ENCODE assay signal across 13 mouse cellular contexts in genomic region chr4:149340680-149341079, GRCm38 (mm10). TPM values are rescaled to one million over a fixed set of nuclear protein-coding genes. Genes with fewer than 3 reads are reported as not detected.
DNase-seq lines count a peak whose midpoint lies in the region; ATAC-seq and TF ChIP-seq lines count a peak whose summit lies in the region.
"Had no signal": no experiment of that assay in that cellular context is flagged by ENCODE, and none has a peak within 500 bp of the region (broad histone marks: within the 10 kb centered on the region; RNA-seq: fewer than 3 reads in every experiment).

No protein-coding gene starts in this region.

- peak overlapping the region; percentile 15; the same call in 1 of the 2 replicates for H3K27ac ChIP-seq in limb, embryonic 13.5 days
- no peak overlapping the region for H3K27ac ChIP-seq in limb, embryonic 10.5 days
- peak overlapping the region; percentile 39 for H3K27ac ChIP-seq in bone marrow macrophage, adult 2 months (ENCODE audit: insufficient read depth, low read depth, low read length)
- no peak overlapping the region for H3K27ac ChIP-seq in liver, embryonic 11.5 days (ENCODE audit: low read depth, low read length)
- no peak overlapping the region for H3K27ac ChIP-seq in midbrain, embryonic 11.5 days (ENCODE audit: low read depth, low read length)
- H3K27ac ChIP-seq in left cerebral cortex, adult 2 months = no peak overlapping the region; the same call in 1 of the 2 replicates
- H3K27ac ChIP-seq: hindbrain, embryonic 12.5 days; kidney, postnatal 0 days; neural tube, embryonic 15.5 days had no signal

- peaks cover 98% of the 10 kb centered on the region for H3K36me3 ChIP-seq in limb, embryonic 13.5 days
- peaks cover 98% of the 10 kb centered on the region for H3K36me3 ChIP-seq in limb, embryonic 10.5 days
- H3K36me3 ChIP-seq in liver, embryonic 11.5 days (ENCODE audit: control insufficient read depth, insufficient read depth, low read length) = peaks cover 28% of the 10 kb centered on the region
- H3K36me3 ChIP-seq in midbrain, embryonic 11.5 days (ENCODE audit: control insufficient read depth, insufficient read depth, low read length) = no peaks in the 10 kb centered on the region; the same call in 1 of the 2 replicates

- no peak for TF ChIP-seq POLR2A in bone marrow macrophage, adult 2 months (IDR thresholded peaks at IDR 0.05; ENCODE audit: borderline replicate concordance, low read depth, low read length)

- no peak for DNase-seq in limb, embryonic 10.5 days (ENCODE audit: low spot score)
- DNase-seq in liver, embryonic 11.5 days (ENCODE audit: low spot score) = no peak
- no peak for DNase-seq in midbrain, embryonic 11.5 days (ENCODE audit: low spot score, missing footprints)
- DNase-seq in left cerebral cortex, adult 2 months (ENCODE audit: extremely low spot score in 1 of 2, low spot score in 2 of 2) = no peak
- DNase-seq: adrenal gland, postnatal 25 days; cerebellum, postnatal 10 days; gastrocnemius, postnatal 10 days had no signal

- ATAC-seq in limb, embryonic 13.5 days (ENCODE audit: low FRiP score, low read depth) = no peak
- ATAC-seq in liver, embryonic 11.5 days (replicated peaks; ENCODE audit: low FRiP score) = peak; percentile 39
- peak; percentile 64 for ATAC-seq in monocyte, adult 5-6 weeks (replicated peaks; ENCODE audit: insufficient number of reproducible peaks, low FRiP score, low TSS enrichment, poor library complexity, severe bottlenecking)
- ATAC-seq in midbrain, embryonic 11.5 days (ENCODE audit: low FRiP score) = no peak

- no peaks in the 10 kb centered on the region for H3K27me3 ChIP-seq in limb, embryonic 13.5 days
- H3K27me3 ChIP-seq in limb, embryonic 10.5 days (ENCODE audit: low read depth, poor library complexity, severe bottlenecking) = no peaks in the 10 kb centered on the region
- no peaks in the 10 kb centered on the region for H3K27me3 ChIP-seq in liver, embryonic 11.5 days (replicated peaks; ENCODE audit: control insufficient read depth, insufficient read depth, low read length)
- no peaks in the 10 kb centered on the region for H3K27me3 ChIP-seq in midbrain, embryonic 11.5 days (ENCODE audit: control insufficient read depth, insufficient read depth, low read length)
- H3K27me3 ChIP-seq: hindbrain, embryonic 12.5 days; neural tube, embryonic 15.5 days had no signal

- no peak for TF ChIP-seq CTCF in bone marrow macrophage, adult 2 months (IDR thresholded peaks at IDR 0.05; ENCODE audit: low read depth, low read length)
- no peak for TF ChIP-seq CTCF in left cerebral cortex, adult 2 months (IDR thresholded peaks at IDR 0.05)

- intact Hi-C loops in left cerebral cortex, adult 2 months (cut with DNase I) = no loop called here

- no peak overlapping the region for H3K4me2 ChIP-seq in limb, embryonic 13.5 days (replicated peaks)
- H3K4me2 ChIP-seq in liver, embryonic 11.5 days = no peak overlapping the region
- no peak overlapping the region for H3K4me2 ChIP-seq in midbrain, embryonic 11.5 days
- H3K4me2 ChIP-seq: hindbrain, embryonic 12.5 days; neural tube, embryonic 15.5 days had no signal

- H3K4me1 ChIP-seq in limb, embryonic 13.5 days = no peaks in the 10 kb centered on the region
- peaks cover 6% of the 10 kb centered on the region; the same call in 1 of the 2 replicates for H3K4me1 ChIP-seq in limb, embryonic 10.5 days
- H3K4me1 ChIP-seq in bone marrow macrophage, adult 2 months (ENCODE audit: control insufficient read depth, insufficient read depth, low read length) = peaks cover 20% of the 10 kb centered on the region
- H3K4me1 ChIP-seq in liver, embryonic 11.5 days (replicated peaks; ENCODE audit: control insufficient read depth, insufficient read depth, low read length) = peaks cover 34% of the 10 kb centered on the region
- no peaks in the 10 kb centered on the region for H3K4me1 ChIP-seq in midbrain, embryonic 11.5 days (ENCODE audit: control insufficient read depth, insufficient read depth, low read length)
- H3K4me1 ChIP-seq: neural tube, embryonic 15.5 days had no signal

- no peak overlapping the region for H3K4me3 ChIP-seq in limb, embryonic 13.5 days
- H3K4me3 ChIP-seq in limb, embryonic 10.5 days = no peak overlapping the region
- H3K4me3 ChIP-seq in bone marrow macrophage, adult 2 months (ENCODE audit: insufficient read depth, low read length) = no peak overlapping the region
- no peak overlapping the region for H3K4me3 ChIP-seq in liver, embryonic 11.5 days (ENCODE audit: low read depth, low read length)
- no peak overlapping the region for H3K4me3 ChIP-seq in midbrain, embryonic 11.5 days (ENCODE audit: low read depth, low read length)
- no peak overlapping the region for H3K4me3 ChIP-seq in left cerebral cortex, adult 2 months
- H3K4me3 ChIP-seq: hindbrain, embryonic 12.5 days; neural tube, embryonic 15.5 days had no signal

- WGBS in limb, embryonic 13.5 days = 60% methylated on average over 2 of the region's 2 CpGs
- 73% methylated on average over 2 of the region's 2 CpGs for WGBS in limb, embryonic 10.5 days
- 33% methylated on average over 2 of the region's 2 CpGs for WGBS in liver, embryonic 11.5 days
- WGBS in midbrain, embryonic 11.5 days = 72% methylated on average over 2 of the region's 2 CpGs

- no peak overlapping the region for H3K9ac ChIP-seq in limb, embryonic 13.5 days
- H3K9ac ChIP-seq in liver, embryonic 11.5 days (ENCODE audit: low read depth, low read length) = no peak overlapping the region
- H3K9ac ChIP-seq in midbrain, embryonic 11.5 days (ENCODE audit: low read length) = no peak overlapping the region
- H3K9ac ChIP-seq: hindbrain, embryonic 12.5 days; neural tube, embryonic 15.5 days had no signal

- H3K9me3 ChIP-seq in limb, embryonic 13.5 days = no peaks in the 10 kb centered on the region
- no peaks in the 10 kb centered on the region for H3K9me3 ChIP-seq in limb, embryonic 10.5 days (replicated peaks)
- no peaks in the 10 kb centered on the region for H3K9me3 ChIP-seq in liver, embryonic 11.5 days (ENCODE audit: control insufficient read depth, low read length)
- H3K9me3 ChIP-seq in midbrain, embryonic 11.5 days (ENCODE audit: control insufficient read depth, low read length) = no peaks in the 10 kb centered on the region
- H3K9me3 ChIP-seq: hindbrain, embryonic 12.5 days; neural tube, embryonic 15.5 days had no signal

RNA-seq across cellular contexts. Expression of gene Kif1b, which starts 33.2 kb away (rescaled TPM):
- 49.2 and 50.2 TPM in 2 replicates for polyA plus RNA-seq in limb, embryonic 13.5 days (2015; fragmentation: Nextera tagmentation; extraction: Ambion mirVana)
- 31.4 and 38.2 TPM in 2 replicates for polyA plus RNA-seq in limb, embryonic 10.5 days (2016; fragmentation: Nextera tagmentation; extraction: Ambion mirVana)
- polyA plus RNA-seq in bone marrow macrophage, adult 2 months (2012; ENCODE audit: insufficient read depth, insufficient read length, missing spikeins) = 24.0 and 26.4 TPM in 2 replicates
- polyA plus RNA-seq in liver, embryonic 11.5 days (2014; fragmentation: Nextera tagmentation; extraction: Ambion mirVana) = 13.9 and 14.8 TPM in 2 replicates
- total RNA-seq in monocyte, adult 5-6 weeks (2017) = 23.9 to 67.6 TPM (median 31.8 TPM) in 3 replicates
- 94.6 and 95.0 TPM in 2 replicates for polyA plus RNA-seq in midbrain, embryonic 11.5 days (2014; fragmentation: Nextera tagmentation; extraction: Ambion mirVana)
- total RNA-seq in left cerebral cortex, adult 2 months (2021) = 100 to 1,000 TPM; 444 to 487 TPM

Comparison
In these comparisons a context has a peak if more than half of its experiments do, and no peak if none do; other contexts are left out.
1. H3K27ac ChIP-seq: peak in limb, embryonic 13.5 days (single experiment) and bone marrow macrophage, adult 2 months (single experiment); none in limb, embryonic 10.5 days (single experiment), liver, embryonic 11.5 days (single experiment), midbrain, embryonic 11.5 days (single experiment) and left cerebral cortex, adult 2 months (single experiment).
2. ATAC-seq: peak in liver, embryonic 11.5 days (single experiment) and monocyte, adult 5-6 weeks (single experiment); none in limb, embryonic 13.5 days (single experiment) and midbrain, embryonic 11.5 days (single experiment).